ENCODE assay signal across 8 mouse cellular contexts in genomic region chr5:51595644-51596043, GRCm38 (mm10). TPM values are rescaled to one million over a fixed set of nuclear protein-coding genes. Genes with fewer than 3 reads are reported as not detected.
A peak's percentile ranks its signal among the peaks of the same experiment; 100 is the strongest.
DNase-seq lines count a peak whose midpoint lies in the region; ATAC-seq lines count a peak whose summit lies in the region.
"Had no signal": no experiment of that assay in that cellular context is flagged by ENCODE, and none has a peak within 500 bp of the region (broad histone marks: within the 10 kb centered on the region; RNA-seq: fewer than 3 reads in every experiment).

No protein-coding gene starts in this region.

- DNase-seq in Muller cell, postnatal 12 days (ENCODE audit: inconsistent ontology term): peak; percentile 81
- peak; percentile 99 for DNase-seq in adipocyte (ENCODE audit: low spot score)
- DNase-seq in cerebellum, postnatal 36 days: peak; percentile 34 to 39
- peak; percentile 62 for DNase-seq in heart, postnatal 4 days
- no peak for DNase-seq in embryo, embryonic 11 days
- DNase-seq: thymus, postnatal 4 days had no signal

- no peak for ATAC-seq in megakaryocyte, adult 5-6 weeks (ENCODE audit: poor library complexity, severe bottlenecking)
- no peak for ATAC-seq in frontal cortex, adult (ENCODE audit: low TSS enrichment)

RNA-seq across cellular contexts. Expression of gene Ppargc1a, which starts 28.1 kb away (rescaled TPM):
- total RNA-seq in heart, postnatal 4 days (2021): 100 to 1,000 TPM; 132 to 141 TPM
- 0.05 TPM in 1 of 2 replicates, not detected in the other for total RNA-seq in megakaryocyte, adult 5-6 weeks (2015)
- total RNA-seq in megakaryocyte, adult 5-6 weeks (2017): 0.16 TPM in 1 of 2 replicates, not detected in the other

Comparison
In these comparisons a context has a peak if more than half of its experiments do, and no peak if none do; other contexts are left out.
1. RNA of gene Ppargc1a, which starts 28.1 kb away (total RNA-seq): 132 to 141 TPM in heart, postnatal 4 days; 0.05 to 0.16 TPM in megakaryocyte, adult 5-6 weeks; every median in the first group is over 100 times any median in the second.